Mouse (Mus musculus) limb, embryonic 11.5 days (tissue): ENCODE measurements around the gene Nfic. TPM values are rescaled to one million over a fixed set of nuclear protein-coding genes. Genes with fewer than 3 reads are reported as not detected.

Experiments used
- ATAC-seq: fragments of 200-750 bp; cut with Nextera tagmentation; 2 replicates; pipeline ENCODE4 v1.8.0; 2017; ENCODE audit warnings: low read depth; ENCODE audit not compliant: insufficient number of reproducible peaks, low FRiP score, low TSS enrichment
- DNase-seq: peaks from one replicate; pipeline ENCODE4 v3.0.0-alpha.2; 2015; ENCODE audit warnings: low spot score
- H3K27ac ChIP-seq: fragments of 300-500 bp; sonication (generic); replicated peaks from 2 replicates; pipeline ENCODE4 v1.5.1; 2014; ENCODE audit warnings: low read depth, mild to moderate bottlenecking, low read length
- H3K27me3 ChIP-seq: fragments of 300-500 bp; sonication (generic); 2 replicates; pipeline ENCODE4 v1.6.1; 2014; ENCODE audit warnings: mild to moderate bottlenecking, low read length, mixed read lengths; ENCODE audit not compliant: control insufficient read depth, insufficient read depth
- H3K36me3 ChIP-seq: fragments of 300-500 bp; sonication (generic); 2 replicates; pipeline ENCODE4 v1.6.1; 2014; ENCODE audit warnings: mild to moderate bottlenecking, low read length, moderate library complexity, mixed read lengths; ENCODE audit not compliant: control insufficient read depth, insufficient read depth
- H3K4me1 ChIP-seq: fragments of 300-500 bp; sonication (generic); 2 replicates; pipeline ENCODE4 v1.6.1; 2014; ENCODE audit warnings: low read length, mixed read lengths; ENCODE audit not compliant: control insufficient read depth, insufficient read depth
- H3K4me2 ChIP-seq: fragments of 300-500 bp; sonication (generic); 2 replicates; pipeline ENCODE4 v1.6.1; 2014; ENCODE audit warnings: low read depth, mild to moderate bottlenecking, moderate library complexity; ENCODE audit not compliant: severe bottlenecking
- H3K4me3 ChIP-seq: fragments of 300-500 bp; sonication (generic); 2 replicates; pipeline ENCODE4 v1.5.1; 2014; ENCODE audit warnings: low read depth, low read length
- H3K9ac ChIP-seq: fragments of 300-500 bp; sonication (generic); 2 replicates; pipeline ENCODE4 v1.6.1; 2014; ENCODE audit warnings: mild to moderate bottlenecking, low read length
- H3K9me3 ChIP-seq: fragments of 300-500 bp; sonication (generic); 2 replicates; pipeline ENCODE4 v1.6.1; 2016; ENCODE audit warnings: low read length; ENCODE audit not compliant: control insufficient read depth
- WGBS: fragments of 180-500 bp; shearing (Covaris S2); extraction: QIAGEN DNeasy Blood & Tissue Kit; methylation state at CpG from one replicate; pipeline ENCODE4 v1.1.7; 2014; 5-methylcytosine and 5-hydroxymethylcytosine counted together
- polyA plus RNA-seq: library from polyadenylated mRNA; unstranded; fragments of >200 nt; fragmentation: Nextera tagmentation; extraction: Ambion mirVana; gene quantifications from 2 replicates; pipeline ENCODE4 v1.2.1, GENCODE M21; 2014

The Nfic gene
- polyA plus RNA-seq, 1 experiment from 2014 or later = 16.7 TPM

DNA sequence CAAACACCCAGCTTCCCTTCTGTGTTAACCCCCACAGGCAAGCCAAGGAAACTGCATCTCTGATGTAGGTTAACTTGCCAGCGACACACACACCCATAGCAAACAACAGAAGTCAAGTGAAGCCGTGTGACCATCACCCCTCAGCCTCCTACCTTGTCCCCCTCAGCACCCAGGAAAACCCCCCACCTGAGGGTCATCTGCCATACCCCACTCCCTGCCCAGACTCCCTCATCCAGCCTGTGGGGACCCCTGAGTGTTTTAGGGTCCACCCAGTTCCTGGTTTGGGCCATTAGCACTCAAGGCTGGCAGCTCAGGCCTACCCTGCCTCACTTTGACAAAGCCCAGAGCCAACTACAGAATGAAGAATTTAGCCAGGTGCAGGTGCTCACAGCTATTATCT, 10.6 kb upstream of the Nfic start:
- H3K9me3 ChIP-seq = no peaks in the 10 kb centered on the region
- no peak for ATAC-seq
- no peak overlapping the region for H3K4me3 ChIP-seq
- H3K9ac ChIP-seq = no peak overlapping the region
- no peak overlapping the region for H3K27ac ChIP-seq
- H3K36me3 ChIP-seq = no peaks in the 10 kb centered on the region
- no peak overlapping the region for H3K4me2 ChIP-seq
- no peaks in the 10 kb centered on the region for H3K4me1 ChIP-seq
- WGBS = 86% methylated on average over 2 of the region's 2 CpGs
- peaks cover 65% of the 10 kb centered on the region for H3K27me3 ChIP-seq
- no peak for DNase-seq

DNA sequence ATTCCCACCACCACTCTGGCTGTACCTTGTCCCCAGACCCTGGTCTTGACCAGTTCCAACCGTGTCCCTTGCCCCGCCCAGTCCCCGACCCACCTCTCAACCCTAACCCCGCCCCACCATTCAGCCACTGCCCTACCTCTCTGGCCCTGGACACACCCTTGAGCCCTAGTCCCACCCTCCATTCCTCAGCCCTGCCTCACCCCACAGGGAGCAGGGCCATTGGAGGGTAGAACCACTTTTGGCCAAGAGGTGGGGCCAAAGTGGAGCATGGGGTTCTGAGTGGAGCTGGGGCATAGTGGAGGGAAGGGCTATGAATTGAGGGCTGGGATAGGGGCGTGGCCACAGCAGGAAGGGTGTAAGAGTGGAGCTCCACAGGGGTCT, 9.8 kb upstream of the Nfic start:
- peaks cover 71% of the 10 kb centered on the region for H3K27me3 ChIP-seq
- no peak overlapping the region for H3K4me2 ChIP-seq
- H3K36me3 ChIP-seq = no peaks in the 10 kb centered on the region
- DNase-seq (no peak), ATAC-seq (peak; percentile 10; the same call in 1 of the 2 replicates)
- WGBS = 0% methylated on average over 5 of the region's 5 CpGs
- no peak overlapping the region for H3K27ac ChIP-seq
- H3K4me3 ChIP-seq = no peak overlapping the region
- H3K9me3 ChIP-seq = no peaks in the 10 kb centered on the region
- H3K4me1 ChIP-seq = no peaks in the 10 kb centered on the region
- no peak overlapping the region for H3K9ac ChIP-seq

DNA sequence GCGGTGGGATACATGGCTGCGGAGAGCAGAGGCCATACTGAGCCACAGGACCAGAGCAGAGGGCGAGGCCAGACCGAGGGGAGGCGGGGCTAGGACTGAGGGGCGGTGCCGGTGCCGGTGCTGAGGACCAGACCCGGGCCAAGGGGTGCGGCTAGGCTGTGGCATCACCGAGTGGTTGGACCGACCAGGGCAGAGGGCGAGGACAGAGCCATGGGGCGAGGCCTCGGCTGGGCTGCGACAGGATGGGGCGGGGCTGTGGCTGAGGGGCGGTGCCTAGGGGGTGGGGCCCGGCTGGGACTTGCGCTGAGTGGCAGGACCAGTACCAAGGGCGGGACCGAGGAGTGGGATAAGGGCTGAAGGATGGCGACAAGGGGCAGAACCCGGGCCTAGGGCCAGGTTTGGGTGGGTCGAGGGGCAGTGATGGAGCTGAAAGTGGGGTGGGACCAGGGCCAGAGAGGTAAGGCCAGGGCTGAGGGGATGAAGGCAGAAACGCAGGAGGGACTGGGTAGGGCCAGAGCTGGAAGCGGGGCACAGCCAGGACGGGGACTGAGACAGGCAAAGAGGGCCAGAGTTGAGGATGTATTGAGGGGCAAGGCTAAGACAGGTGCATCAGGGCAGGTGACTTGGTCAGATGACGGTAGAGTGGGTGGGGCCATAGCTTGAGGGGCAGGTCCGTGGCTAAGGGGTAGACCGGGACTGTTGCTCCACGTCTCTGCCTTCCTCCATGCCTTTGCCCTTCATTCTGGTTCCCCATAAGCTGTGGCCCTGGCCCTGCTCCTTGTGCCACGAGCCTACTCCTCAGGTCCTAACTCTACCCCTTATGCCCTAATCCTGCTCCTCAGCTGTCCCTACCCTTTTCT, 9.2 kb upstream of the Nfic start:
- 2% methylated on average over 31 of the region's 33 CpGs for WGBS
- Histone ChIP-seq H3K9me3 (no peaks in the 10 kb centered on the region), H3K27me3 (peaks cover 75% of the 10 kb centered on the region), H3K9ac (no peak overlapping the region), H3K4me3 (peak overlapping the region; percentile 31), H3K4me1 (no peaks in the 10 kb centered on the region), H3K27ac (no peak overlapping the region), H3K4me2 (peak overlapping the region; percentile 54), H3K36me3 (no peaks in the 10 kb centered on the region)
- ATAC-seq (peak; percentile 64), DNase-seq (peak; percentile 77)

GRCm38 (mm10) chr10:81463531-81463930, 8.1 kb upstream of the Nfic start:
- no peak overlapping the region for H3K4me2 ChIP-seq
- no peaks in the 10 kb centered on the region for H3K36me3 ChIP-seq
- 64% methylated on average over 4 of the region's 4 CpGs for WGBS

DNA sequence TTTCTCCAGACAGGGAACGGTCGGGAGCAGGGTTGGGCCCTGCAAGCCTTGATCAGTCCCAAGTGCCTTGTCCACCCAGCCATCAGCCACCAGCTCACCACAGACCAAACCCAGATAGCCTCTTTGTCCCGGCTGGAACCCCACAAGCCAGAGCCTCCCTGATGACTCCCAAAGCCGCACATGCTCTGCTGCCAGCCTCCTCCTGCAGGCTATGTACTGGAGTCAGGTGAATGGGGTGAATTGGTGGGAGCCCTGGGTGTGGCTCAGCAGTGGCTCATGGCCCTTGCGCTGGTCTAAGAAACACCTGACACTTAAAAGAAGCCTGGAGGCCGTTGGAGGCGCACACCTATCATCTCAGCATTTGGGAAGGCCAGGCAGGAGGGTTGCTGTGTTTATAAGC, 7.5 kb upstream of the Nfic start:
- WGBS = 73% methylated on average over 7 of the region's 7 CpGs
- Histone ChIP-seq H3K4me3 (no peak overlapping the region), H3K27ac (no peak overlapping the region), H3K36me3 (no peaks in the 10 kb centered on the region), H3K9me3 (no peaks in the 10 kb centered on the region), H3K27me3 (peaks cover 87% of the 10 kb centered on the region), H3K4me1 (no peaks in the 10 kb centered on the region), H3K4me2 (no peak overlapping the region), H3K9ac (no peak overlapping the region)
- DNase-seq = no peak
- no peak for ATAC-seq

More at GRCm38 (mm10) chr10:81463531-81463930, 8.1 kb upstream of the Nfic start:
- Histone ChIP-seq H3K9me3 (no peaks in the 10 kb centered on the region), H3K4me3 (no peak overlapping the region), H3K4me1 (no peaks in the 10 kb centered on the region), H3K27ac (no peak overlapping the region), H3K27me3 (peaks cover 82% of the 10 kb centered on the region), H3K9ac (no peak overlapping the region)
- DNase-seq = no peak
- ATAC-seq = no peak

- Histone ChIP-seq H3K27me3 (peaks cover 90% of the 10 kb centered on the region), H3K9me3 (no peaks in the 10 kb centered on the region), H3K4me1 (no peaks in the 10 kb centered on the region), H3K4me3 (no peak overlapping the region), H3K4me2 (no peak overlapping the region), H3K27ac (no peak overlapping the region), H3K9ac (no peak overlapping the region), H3K36me3 (no peaks in the 10 kb centered on the region)
- ATAC-seq (no peak), DNase-seq (no peak)
- 39% methylated on average over 7 of the region's 7 CpGs for WGBS
Observed at GRCm38 (mm10) chr10:81462415-81462804, 7.0 kb upstream of the Nfic start.

DNA sequence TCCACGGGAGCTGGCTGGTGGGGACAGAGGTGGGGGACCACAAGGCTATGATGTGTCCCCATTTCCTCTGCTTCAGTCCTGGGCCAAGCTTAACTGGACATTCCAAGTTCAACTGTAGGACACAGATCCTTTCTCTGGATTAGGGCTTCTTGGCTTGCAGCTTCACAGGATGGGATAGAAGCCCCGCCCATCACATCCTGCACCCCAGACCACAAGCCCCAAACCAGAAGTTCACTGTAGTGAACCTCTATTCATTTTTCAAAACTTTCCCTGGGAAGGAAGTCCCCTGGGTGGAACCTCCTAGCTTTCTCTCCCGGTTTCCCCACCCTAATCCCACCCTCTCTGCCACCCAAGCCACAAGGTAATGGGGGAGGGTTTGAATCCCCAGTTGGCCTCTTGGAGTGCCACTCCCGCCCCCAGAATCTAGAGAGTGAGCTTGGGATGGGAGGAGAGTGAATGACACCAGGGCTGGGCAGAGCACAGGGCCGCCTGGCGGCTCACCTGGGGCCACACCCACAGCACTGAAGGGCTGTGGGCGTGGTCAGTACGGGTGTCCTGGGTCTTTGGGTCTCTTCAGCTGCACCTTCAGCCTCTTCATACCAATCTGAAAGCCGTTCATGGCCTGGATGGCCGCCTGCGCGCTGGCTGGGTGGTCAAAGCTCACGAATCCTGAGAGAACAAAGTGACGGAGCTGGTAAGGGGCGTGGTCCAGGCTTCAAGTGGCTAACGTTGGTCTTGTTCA, 6.4 kb upstream of the Nfic start:
- no peaks in the 10 kb centered on the region for H3K9me3 ChIP-seq
- H3K36me3 ChIP-seq = no peaks in the 10 kb centered on the region
- 5% methylated on average over 16 of the region's 16 CpGs for WGBS
- DNase-seq (no peak), ATAC-seq (no peak)
- no peak overlapping the region for H3K27ac ChIP-seq
- no peak overlapping the region for H3K4me3 ChIP-seq
- no peak overlapping the region for H3K4me2 ChIP-seq
- H3K4me1 ChIP-seq = no peaks in the 10 kb centered on the region
- H3K9ac ChIP-seq = no peak overlapping the region
- peaks cover 88% of the 10 kb centered on the region for H3K27me3 ChIP-seq

DNA sequence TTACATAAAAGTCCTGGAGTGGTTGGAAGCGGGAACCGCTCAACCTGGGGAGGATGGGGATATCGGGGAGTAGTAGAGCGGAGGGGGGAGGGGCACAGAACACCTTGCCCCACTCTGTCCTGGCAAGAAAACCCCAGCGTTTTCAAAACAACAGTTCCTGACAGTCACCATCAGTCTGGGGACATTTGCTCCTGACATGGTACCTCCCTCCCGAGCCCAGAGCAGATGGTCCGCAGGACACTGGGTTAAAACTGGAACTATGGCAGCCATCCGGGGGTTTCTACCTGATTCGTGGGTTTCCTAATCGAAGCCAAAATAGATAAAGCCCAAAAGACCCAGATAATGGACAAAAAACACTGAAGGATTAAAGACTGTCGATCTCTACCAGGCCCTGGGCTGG, 5.5 kb upstream of the Nfic start:
- DNase-seq (no peak), ATAC-seq (no peak)
- no peaks in the 10 kb centered on the region for H3K4me1 ChIP-seq
- H3K36me3 ChIP-seq = no peaks in the 10 kb centered on the region
- no peak overlapping the region for H3K4me3 ChIP-seq
- peaks cover 86% of the 10 kb centered on the region for H3K27me3 ChIP-seq
- 37% methylated on average over 11 of the region's 11 CpGs for WGBS
- H3K9me3 ChIP-seq = no peaks in the 10 kb centered on the region
- H3K27ac ChIP-seq = no peak overlapping the region
- H3K4me2 ChIP-seq = no peak overlapping the region
- no peak overlapping the region for H3K9ac ChIP-seq
